Mouse (Mus musculus) heart, adult 2 months (tissue): ENCODE measurements around the gene Ctnna2. TPM values are rescaled to one million over a fixed set of nuclear protein-coding genes. Genes with fewer than 3 reads are reported as not detected.

ENCODE experiments used
- DNase-seq, 2 experiments: peaks; one replicate each; pipeline ENCODE4 v3.0.0; 2021
- H3K27ac ChIP-seq: fragments of 200-600 bp; 2 replicates; pipeline ENCODE4 v1.8.1; 2022
- H3K27me3 ChIP-seq: fragments of 200-500 bp; 2 replicates; pipeline ENCODE4 v1.6.1; 2012; ENCODE audit warnings: mild to moderate bottlenecking, low read length, inconsistent platforms, mixed read lengths; ENCODE audit not compliant: control insufficient read depth, insufficient read depth
- H3K36me3 ChIP-seq: fragments of 200-500 bp; 2 replicates; pipeline ENCODE4 v1.6.1; 2012; ENCODE audit warnings: low read length, inconsistent platforms; ENCODE audit not compliant: control insufficient read depth, insufficient read depth
- H3K4me1 ChIP-seq: fragments of 200-500 bp; 2 replicates; pipeline ENCODE4 v1.6.1; 2011; ENCODE audit warnings: low read length; ENCODE audit not compliant: control insufficient read depth, insufficient read depth
- H3K4me3 ChIP-seq: fragments of 200-600 bp; 2 replicates; pipeline ENCODE4 v1.8.1; 2022
- H3K79me2 ChIP-seq: fragments of 200-500 bp; replicated peaks from 2 replicates; pipeline ENCODE4 v1.6.1; 2012; ENCODE audit warnings: mild to moderate bottlenecking, inconsistent platforms, low read length, moderate library complexity, mixed read lengths; ENCODE audit not compliant: control insufficient read depth, insufficient read depth
- H3K9ac ChIP-seq: fragments of 200-500 bp; 2 replicates; pipeline ENCODE4 v1.6.1; 2012; ENCODE audit warnings: low read depth, mild to moderate bottlenecking, control low read depth, inconsistent platforms, low read length, mixed read lengths
- CTCF ChIP-seq: fragments of 200-600 bp; IDR thresholded peaks from 2 replicates; pipeline ENCODE4 v1.8.1; 2022; ENCODE audit warnings: antibody characterized with exemption, mild to moderate bottlenecking, moderate library complexity
- EP300 ChIP-seq: fragments of 200-500 bp; IDR thresholded peaks from 2 replicates; pipeline ENCODE4 v1.6.1; 2011; ENCODE audit warnings: low read depth, low read length, control low read depth; ENCODE audit not compliant: insufficient read depth
- POLR2A ChIP-seq: fragments of 200-500 bp; IDR thresholded peaks from 2 replicates; pipeline ENCODE4 v1.6.1; 2011; ENCODE audit warnings: mild to moderate bottlenecking, low read depth, low read length, control low read depth; ENCODE audit not compliant: insufficient read depth
- WGBS: fragments of 180-500 bp; shearing (Covaris S2); methylation state at CpG from one replicate; pipeline ENCODE4 v1.1.7; 2018; 5-methylcytosine and 5-hydroxymethylcytosine counted together
- intact Hi-C: fragments of 180-260 bp; cut with DNase I; formaldehyde crosslinking; loops from one replicate; pipeline ENCODE4 v1.15.1; 2025
- polyA plus RNA-seq: library from polyadenylated mRNA; depleted of rRNA; stranded (reverse); fragments of >200 nt; gene quantifications from 2 replicates; pipeline ENCODE4 v1.2.3, GENCODE M21; 2012
- total RNA-seq, 2 experiments: library from RNA; stranded (reverse); gene quantifications; 2 replicates each; pipeline ENCODE4 v1.2.3; 2021

The Ctnna2 gene
- total and polyA plus RNA-seq, 3 experiments, result 0.06 TPM; not detected in 2

GRCm38 (mm10) chr6:77962011-77962410 is 17.5 kb downstream of the Ctnna2 start:
- TF ChIP-seq EP300 (no peak), POLR2A (no peak), CTCF (no peak)
- no peak overlapping the region for H3K4me3 ChIP-seq
- no peaks in the 10 kb centered on the region for H3K79me2 ChIP-seq
- no peaks in the 10 kb centered on the region for H3K4me1 ChIP-seq
- intact Hi-C loops, result no loop called here
- H3K36me3 ChIP-seq, result no peaks in the 10 kb centered on the region
- no peak overlapping the region for H3K9ac ChIP-seq
- DNase-seq, result no peak
- no peaks in the 10 kb centered on the region for H3K27me3 ChIP-seq
- H3K27ac ChIP-seq, result no peak overlapping the region
- WGBS, result 39% methylated on average over 1 of the region's 1 CpGs

- H3K4me3 ChIP-seq, result no peak overlapping the region
- no peaks in the 10 kb centered on the region for H3K4me1 ChIP-seq
- WGBS, result 65% methylated on average over 4 of the region's 4 CpGs
- no peak for TF ChIP-seq EP300
- no peak for TF ChIP-seq CTCF
- TF ChIP-seq POLR2A, result no peak
- H3K9ac ChIP-seq, result no peak overlapping the region
- H3K27me3 ChIP-seq, result no peaks in the 10 kb centered on the region
- intact Hi-C loops, result no loop called here
- H3K79me2 ChIP-seq, result no peaks in the 10 kb centered on the region
- no peak for DNase-seq
- H3K27ac ChIP-seq, result no peak overlapping the region
- no peaks in the 10 kb centered on the region for H3K36me3 ChIP-seq
These were observed 28.2 kb downstream of the Ctnna2 start for GRCm38 (mm10) chr6:77951276-77951675.

GRCm38 (mm10) chr6:77950690-77951089 is 28.8 kb downstream of the Ctnna2 start:
- Histone ChIP-seq H3K27me3 (no peaks in the 10 kb centered on the region), H3K79me2 (no peaks in the 10 kb centered on the region), H3K27ac (no peak overlapping the region), H3K4me1 (no peaks in the 10 kb centered on the region), H3K4me3 (no peak overlapping the region), H3K36me3 (no peaks in the 10 kb centered on the region), H3K9ac (no peak overlapping the region)
- TF ChIP-seq EP300, result no peak
- no peak for TF ChIP-seq CTCF
- TF ChIP-seq POLR2A, result no peak
- 65% methylated on average over 2 of the region's 2 CpGs for WGBS
- no peak for DNase-seq
- intact Hi-C loops, result no loop called here

GRCm38 (mm10) chr6:77929375-77929774 is 50.1 kb downstream of the Ctnna2 start:
- Histone ChIP-seq H3K4me3 (no peak overlapping the region), H3K4me1 (no peaks in the 10 kb centered on the region), H3K79me2 (no peaks in the 10 kb centered on the region), H3K9ac (no peak overlapping the region), H3K36me3 (no peaks in the 10 kb centered on the region), H3K27ac (no peak overlapping the region), H3K27me3 (no peaks in the 10 kb centered on the region)
- no peak for DNase-seq
- intact Hi-C loops, result no loop called here
- no peak for TF ChIP-seq EP300
- no peak for TF ChIP-seq POLR2A
- no peak for TF ChIP-seq CTCF
- 63% methylated on average over 3 of the region's 3 CpGs for WGBS

DNA sequence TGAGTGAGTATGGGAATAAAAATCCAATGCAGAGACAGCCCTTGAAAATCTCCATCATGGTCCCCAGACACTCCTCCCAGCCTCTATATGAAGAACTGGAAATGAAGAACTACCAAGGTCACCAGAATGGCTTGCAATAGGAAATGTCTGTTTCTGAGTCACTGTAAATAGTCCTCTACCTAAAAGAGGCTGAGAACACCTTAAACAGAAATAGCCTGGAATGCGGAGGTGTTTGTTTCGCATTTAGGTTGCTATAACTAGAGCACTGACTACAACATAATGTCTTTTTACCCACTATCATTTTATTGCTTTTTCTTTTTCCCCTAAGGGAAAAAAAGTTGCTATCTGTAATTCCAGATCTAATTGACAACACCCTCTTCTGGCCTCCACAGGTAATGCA is 106.3 kb downstream of the Ctnna2 start:
- WGBS, result 86% methylated on average over 2 of the region's 2 CpGs
- intact Hi-C loops, result no loop called here
- TF ChIP-seq CTCF (no peak), EP300 (no peak), POLR2A (no peak)

GRCm38 (mm10) chr6:77869313-77869712 is 110.2 kb downstream of the Ctnna2 start:
- Histone ChIP-seq H3K36me3 (no peaks in the 10 kb centered on the region), H3K9ac (no peak overlapping the region), H3K79me2 (no peaks in the 10 kb centered on the region), H3K27ac (no peak overlapping the region), H3K27me3 (no peaks in the 10 kb centered on the region), H3K4me3 (no peak overlapping the region), H3K4me1 (no peaks in the 10 kb centered on the region)
- WGBS, result 37% methylated on average over 2 of the region's 2 CpGs
- TF ChIP-seq CTCF (no peak), POLR2A (no peak), EP300 (no peak)
- intact Hi-C loops, result no loop called here
- no peak for DNase-seq

More for the DNA sequence above, 106.3 kb downstream of the Ctnna2 start:
- Histone ChIP-seq H3K4me1 (no peaks in the 10 kb centered on the region), H3K27me3 (no peaks in the 10 kb centered on the region), H3K27ac (no peak overlapping the region), H3K9ac (no peak overlapping the region), H3K36me3 (no peaks in the 10 kb centered on the region), H3K79me2 (no peaks in the 10 kb centered on the region), H3K4me3 (no peak overlapping the region)
- no peak for DNase-seq

- TF ChIP-seq EP300 (no peak), POLR2A (no peak), CTCF (no peak)
- H3K36me3 ChIP-seq, result no peaks in the 10 kb centered on the region
- no peak for DNase-seq
- H3K27me3 ChIP-seq, result no peaks in the 10 kb centered on the region
- intact Hi-C loops, result no loop called here
- no peaks in the 10 kb centered on the region for H3K4me1 ChIP-seq
- no peak overlapping the region for H3K9ac ChIP-seq
- H3K27ac ChIP-seq, result no peak overlapping the region
- H3K4me3 ChIP-seq, result no peak overlapping the region
- 39% methylated on average over 3 of the region's 3 CpGs for WGBS
- H3K79me2 ChIP-seq, result no peaks in the 10 kb centered on the region
These were observed 111.4 kb downstream of the Ctnna2 start for GRCm38 (mm10) chr6:77868119-77868518.
